8 mouse cellular contexts compared by ENCODE assay signal in genomic region chr7:111024068-111024594, GRCm38 (mm10). TPM values are rescaled to one million over a fixed set of nuclear protein-coding genes. Genes with fewer than 3 reads are reported as not detected.
DNase-seq lines count a peak whose midpoint lies in the region; ATAC-seq and TF ChIP-seq lines count a peak whose summit lies in the region.

No protein-coding gene starts in this region.

- H3K27ac ChIP-seq in intestine, embryonic 14.5 days (ENCODE audit: low read depth): peak overlapping the region; percentile 34; the same call in 1 of the 2 replicates
- H3K27ac ChIP-seq in liver, postnatal 0 days (ENCODE audit: low read depth): peak overlapping the region; percentile 86
- peak overlapping the region; percentile 68 for H3K27ac ChIP-seq in stomach, embryonic 16.5 days (ENCODE audit: low read length)

- no peak for ATAC-seq in intestine, embryonic 14.5 days (replicated peaks; ENCODE audit: low FRiP score, low TSS enrichment, low read depth)
- peak; percentile 53 for ATAC-seq in liver, postnatal 0 days
- peak; percentile 26; the same call in 1 of the 2 replicates for ATAC-seq in stomach, embryonic 16.5 days (ENCODE audit: insufficient read depth, low FRiP score)

- H3K27me3 ChIP-seq in intestine, embryonic 14.5 days (replicated peaks; ENCODE audit: control insufficient read depth, insufficient read depth, low read length): no peaks in the 10 kb centered on the region
- H3K27me3 ChIP-seq in liver, postnatal 0 days (ENCODE audit: insufficient read depth, low read length): no peaks in the 10 kb centered on the region
- H3K27me3 ChIP-seq in stomach, embryonic 16.5 days (ENCODE audit: control insufficient read depth, insufficient read depth, low read length): no peaks in the 10 kb centered on the region

- WGBS in intestine, embryonic 14.5 days: 32% methylated on average over 8 of the region's 8 CpGs
- WGBS in liver, postnatal 0 days (ENCODE audit: insufficient replicate concordance): 29% methylated on average over 8 of the region's 8 CpGs
- WGBS in stomach, embryonic 16.5 days: 36% methylated on average over 8 of the region's 8 CpGs

- TF ChIP-seq POLR2A in brain, embryonic 14.5 days (IDR thresholded peaks at IDR 0.05; ENCODE audit: borderline replicate concordance, extremely low read depth, insufficient read depth, insufficient read length, poor library complexity, severe bottlenecking): no peak

- intact Hi-C loops in heart, postnatal 10 days (cut with DNase I): no loop called here

- TF ChIP-seq CTCF in brain, embryonic 14.5 days (IDR thresholded peaks at IDR 0.05; ENCODE audit: borderline replicate concordance, extremely low read depth, insufficient read depth, insufficient read length): no peak
- TF ChIP-seq CTCF in liver, postnatal 0 days (IDR thresholded peaks at IDR 0.05; ENCODE audit: low read depth): no peak

- H3K9me3 ChIP-seq in intestine, embryonic 14.5 days (ENCODE audit: control insufficient read depth, low read length): no peaks in the 10 kb centered on the region
- no peaks in the 10 kb centered on the region for H3K9me3 ChIP-seq in liver, postnatal 0 days (ENCODE audit: low read length)
- H3K9me3 ChIP-seq in stomach, embryonic 16.5 days (replicated peaks; ENCODE audit: control insufficient read depth, low read length): no peaks in the 10 kb centered on the region

- no peak overlapping the region for H3K4me3 ChIP-seq in intestine, embryonic 14.5 days (ENCODE audit: low read depth, low read length)
- no peak overlapping the region for H3K4me3 ChIP-seq in liver, postnatal 0 days (ENCODE audit: low read depth, low read length)
- no peak overlapping the region for H3K4me3 ChIP-seq in stomach, embryonic 16.5 days (replicated peaks; ENCODE audit: low read length)

- no peaks in the 10 kb centered on the region for H3K36me3 ChIP-seq in intestine, embryonic 14.5 days (ENCODE audit: control insufficient read depth, insufficient read depth, low read length)
- H3K36me3 ChIP-seq in liver, postnatal 0 days (replicated peaks; ENCODE audit: insufficient read depth, low read length): no peaks in the 10 kb centered on the region
- H3K36me3 ChIP-seq in stomach, embryonic 16.5 days (ENCODE audit: control insufficient read depth, insufficient read depth, low read length): no peaks in the 10 kb centered on the region

- H3K4me1 ChIP-seq in intestine, embryonic 14.5 days (replicated peaks; ENCODE audit: control insufficient read depth, insufficient read depth, low read length): peaks cover 7% of the 10 kb centered on the region
- peaks cover 15% of the 10 kb centered on the region for H3K4me1 ChIP-seq in liver, postnatal 0 days (ENCODE audit: insufficient read depth)
- peaks cover 7% of the 10 kb centered on the region for H3K4me1 ChIP-seq in stomach, embryonic 16.5 days (ENCODE audit: control insufficient read depth, insufficient read depth, low read length)

- TF ChIP-seq EP300 in liver, postnatal 0 days (IDR thresholded peaks at IDR 0.05; ENCODE audit: low read depth): no peak

- DNase-seq in heart, adult 18-20 months: peak; percentile 28 to 39
- no peak for DNase-seq in heart, postnatal 10 days
- DNase-seq in brain, embryonic 14.5 days (ENCODE audit: low read depth): peak; percentile 62
- DNase-seq in intestine, embryonic 14.5 days (ENCODE audit: low spot score): peak; percentile 63
- peak; percentile 49 for DNase-seq in liver, postnatal 0 days
- DNase-seq in right cerebral cortex, postnatal 36 days (ENCODE audit: low spot score in 2 of 2): no peak
- no peak for DNase-seq in spleen, postnatal 14 days (ENCODE audit: low spot score in 2 of 2)

- H3K4me2 ChIP-seq in intestine, embryonic 14.5 days (ENCODE audit: low read length): no peak overlapping the region
- H3K4me2 ChIP-seq in liver, postnatal 0 days (ENCODE audit: low read depth, low read length): peak overlapping the region; percentile 56
- 0 out of 2 replicates have a peak overlapping the region, but pooled peaks have one; percentile 26 for H3K4me2 ChIP-seq in stomach, embryonic 16.5 days (ENCODE audit: low read depth, low read length)

- H3K9ac ChIP-seq in intestine, embryonic 14.5 days (ENCODE audit: low read length): no peak overlapping the region
- peak overlapping the region; percentile 31; the same call in 1 of the 2 replicates for H3K9ac ChIP-seq in liver, postnatal 0 days (replicated peaks)
- H3K9ac ChIP-seq in stomach, embryonic 16.5 days (ENCODE audit: low read length): peak overlapping the region; percentile 39; the same call in 1 of the 2 replicates

RNA-seq across cellular contexts. Expression of gene Ctr9, which starts 4.6 kb away (rescaled TPM):
- total RNA-seq in heart, adult 18-20 months (2021): 10 to 100 TPM; 12.6 to 15.7 TPM
- total RNA-seq in heart, postnatal 10 days (2021): 10 to 100 TPM; 28.6 to 29.2 TPM
- 44.9 and 55.8 TPM in 2 replicates for polyA plus RNA-seq in brain, embryonic 14.5 days (2012; rRNA removed)
- polyA plus RNA-seq in intestine, embryonic 14.5 days (2014; fragmentation: Nextera tagmentation; extraction: Ambion mirVana): 54.0 and 61.2 TPM in 2 replicates
- polyA plus RNA-seq in liver, postnatal 0 days (2015; fragmentation: Nextera tagmentation; extraction: Ambion mirVana): 15.2 and 16.8 TPM in 2 replicates
- 54.4 and 57.3 TPM in 2 replicates for polyA plus RNA-seq in stomach, embryonic 16.5 days (2015; fragmentation: Nextera tagmentation; extraction: Ambion mirVana)

RNA-seq across cellular contexts. Expression of gene Mrvi1, which starts 41.9 kb away (rescaled TPM):
- total RNA-seq in heart, adult 18-20 months (2021): 10 to 100 TPM; 12.3 to 15.4 TPM
- total RNA-seq in heart, postnatal 10 days (2021): 10 to 100 TPM; 13.5 to 15.5 TPM
- 0.74 and 1.7 TPM in 2 replicates for polyA plus RNA-seq in brain, embryonic 14.5 days (2012; rRNA removed)
- 33.1 and 33.4 TPM in 2 replicates for polyA plus RNA-seq in intestine, embryonic 14.5 days (2014; fragmentation: Nextera tagmentation; extraction: Ambion mirVana)
- 5.3 and 8.4 TPM in 2 replicates for polyA plus RNA-seq in liver, postnatal 0 days (2015; fragmentation: Nextera tagmentation; extraction: Ambion mirVana)
- 23.1 and 26.5 TPM in 2 replicates for polyA plus RNA-seq in stomach, embryonic 16.5 days (2015; fragmentation: Nextera tagmentation; extraction: Ambion mirVana)

RNA-seq across cellular contexts. Expression of gene Eif4g2, which starts 58.7 kb away (rescaled TPM):
- 1,000 to 10,000 TPM; 1,006 to 1,066 TPM for total RNA-seq in heart, adult 18-20 months (2021)
- 1,000 to 10,000 TPM; 1,033 to 1,045 TPM for total RNA-seq in heart, postnatal 10 days (2021)
- polyA plus RNA-seq in brain, embryonic 14.5 days (2012; rRNA removed): 594 and 722 TPM in 2 replicates
- polyA plus RNA-seq in intestine, embryonic 14.5 days (2014; fragmentation: Nextera tagmentation; extraction: Ambion mirVana): 833 and 948 TPM in 2 replicates
- polyA plus RNA-seq in liver, postnatal 0 days (2015; fragmentation: Nextera tagmentation; extraction: Ambion mirVana): 182 and 200 TPM in 2 replicates
- polyA plus RNA-seq in stomach, embryonic 16.5 days (2015; fragmentation: Nextera tagmentation; extraction: Ambion mirVana): 678 and 699 TPM in 2 replicates

Comparison
In these comparisons a context has a peak if more than half of its experiments do, and no peak if none do; other contexts are left out.
1. DNase-seq: peak in heart, adult 18-20 months (2 of 2), brain, embryonic 14.5 days (single experiment), intestine, embryonic 14.5 days (single experiment) and liver, postnatal 0 days (single experiment); none in heart, postnatal 10 days (0 of 2), right cerebral cortex, postnatal 36 days (0 of 2) and spleen, postnatal 14 days (0 of 2).
2. H3K27ac ChIP-seq: peak in every context shown above with its lines; median percentile 86 in liver, postnatal 0 days; 68 in stomach, embryonic 16.5 days; 34 in intestine, embryonic 14.5 days.